Mouse (Mus musculus) heart, adult 18-20 months (tissue): ENCODE measurements at regions not wholly inside any gene's neighbourhood (a gene's known extent, or its start where the extent isn't known, plus 50 kb on each side); places are given as distances from the start of the nearest gene placed in this dataset.

ENCODE experiments used
- DNase-seq, 2 experiments: peaks; one replicate each; pipeline ENCODE4 v3.0.0; 2021 to 2022; ENCODE audit warnings: mixed read lengths in 1 of 2

DNA sequence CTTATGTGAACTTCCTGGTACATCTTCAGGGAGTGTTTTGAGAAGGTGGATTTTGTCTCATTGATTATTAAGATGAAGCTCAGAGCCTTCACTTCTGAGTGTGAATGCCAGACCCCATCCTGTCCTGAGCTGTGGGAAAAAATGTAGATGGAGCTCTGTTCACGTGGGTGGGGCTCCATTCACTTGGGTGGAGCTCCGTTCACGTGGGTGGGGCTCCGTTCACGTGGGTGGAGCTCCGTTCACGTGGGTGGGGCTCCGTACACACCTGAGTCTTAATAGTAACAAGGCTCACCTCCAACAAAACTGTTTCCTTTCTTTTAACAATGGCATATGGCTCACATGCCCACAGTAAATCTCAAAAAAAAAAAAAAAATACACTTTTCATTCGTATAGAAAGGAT lies 94.1 kb upstream of the Sox5 start:
- DNase-seq, result no peak

GRCm38 (mm10) chr6:144874251-144874650 lies 92.5 kb upstream of the Sox5 start:
- no peak for DNase-seq

DNA sequence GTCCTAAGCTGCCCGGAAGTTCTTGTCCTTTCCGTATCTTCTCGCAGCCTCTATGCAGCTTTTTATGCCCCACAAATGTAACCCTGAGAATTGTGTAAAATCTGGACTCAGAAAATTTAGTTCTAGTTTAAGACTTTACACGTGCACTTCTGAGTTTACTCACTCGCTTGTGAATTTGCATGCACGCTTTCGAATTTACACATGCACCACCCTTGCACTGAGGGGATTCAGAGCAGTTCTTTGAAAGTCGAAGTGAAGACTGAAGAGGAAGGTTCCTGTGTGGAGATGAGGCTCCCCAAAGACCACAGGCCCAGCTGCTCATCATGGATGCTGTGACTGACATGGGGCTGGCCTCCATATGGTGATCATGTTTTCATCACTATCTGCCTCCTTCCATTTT lies 89.2 kb upstream of the Sox5 start:
- no peak for DNase-seq

GRCm38 (mm10) chr6:144867333-144867732 lies 85.6 kb upstream of the Sox5 start:
- DNase-seq, result no peak

- no peak for DNase-seq
Measured at GRCm38 (mm10) chr6:144864026-144864425, 82.2 kb upstream of the Sox5 start.

GRCm38 (mm10) chr6:144863430-144863994 lies 81.7 kb upstream of the Sox5 start:
- DNase-seq, result no peak

DNA sequence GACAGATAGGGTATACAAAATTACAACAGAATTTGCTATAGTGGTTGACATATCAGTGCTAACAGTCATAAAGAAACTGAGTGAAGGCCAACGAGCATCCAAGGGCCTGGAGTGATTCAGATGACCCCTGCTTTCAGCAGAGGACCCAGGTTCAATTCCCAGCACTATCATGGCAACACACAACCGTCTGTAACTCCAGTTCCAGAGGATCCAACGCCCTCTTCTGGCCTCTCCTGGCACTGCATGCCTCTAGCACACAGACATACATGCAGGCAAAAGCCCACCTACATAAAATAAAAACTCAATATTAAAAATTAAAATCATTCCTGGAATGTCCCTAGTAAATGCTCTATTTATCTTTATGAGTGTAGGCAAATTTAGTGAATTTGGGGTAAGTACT lies 59.7 kb upstream of the Sox5 start:
- no peak for DNase-seq

- DNase-seq, result no peak
Measured at GRCm38 (mm10) chr6:144839383-144839782, 57.6 kb upstream of the Sox5 start.

GRCm38 (mm10) chr6:144834323-144835183 lies 52.8 kb upstream of the Sox5 start:
- no peak for DNase-seq
